Mouse (Mus musculus) heart, postnatal 0 days (tissue): ENCODE results near the gene Lrwd1. TPM values are rescaled to one million over a fixed set of nuclear protein-coding genes. Genes with fewer than 3 reads are reported as not detected.

Experiments
- ATAC-seq: fragments of 200-750 bp; cut with Nextera tagmentation; 2 replicates; pipeline ENCODE4 v1.8.0; 2017; ENCODE audit warnings: low read depth, moderate number of reproducible peaks, moderate library complexity; ENCODE audit not compliant: insufficient read depth
- DNase-seq: peaks from one replicate; pipeline ENCODE4 v3.0.0-alpha.2; 2016; ENCODE audit warnings: low spot score
- H3K27ac ChIP-seq: fragments of 300-500 bp; sonication (generic); 2 replicates; pipeline ENCODE4 v1.5.1; 2014; ENCODE audit warnings: low read depth, mild to moderate bottlenecking
- H3K27me3 ChIP-seq: fragments of 300-500 bp; sonication (generic); 2 replicates; pipeline ENCODE4 v1.6.1; 2014; ENCODE audit warnings: low read length, mixed read lengths; ENCODE audit not compliant: control insufficient read depth, insufficient read depth
- H3K36me3 ChIP-seq: fragments of 300-500 bp; sonication (generic); replicated peaks from 2 replicates; pipeline ENCODE4 v1.6.1; 2014; ENCODE audit warnings: low read length, mixed read lengths; ENCODE audit not compliant: control insufficient read depth, insufficient read depth
- H3K4me1 ChIP-seq: fragments of 300-500 bp; sonication (generic); 2 replicates; pipeline ENCODE4 v1.6.1; 2014; ENCODE audit warnings: antibody characterized with exemption; ENCODE audit not compliant: control insufficient read depth, insufficient read depth
- H3K4me2 ChIP-seq: fragments of 300-500 bp; sonication (generic); 2 replicates; pipeline ENCODE4 v1.6.1; 2014; ENCODE audit warnings: low read depth, mild to moderate bottlenecking, low read length, moderate library complexity
- H3K4me3 ChIP-seq: fragments of 300-500 bp; sonication (generic); 2 replicates; pipeline ENCODE4 v1.5.1; 2014; ENCODE audit warnings: low read depth, low read length
- H3K9ac ChIP-seq: fragments of 300-500 bp; sonication (generic); replicated peaks from 2 replicates; pipeline ENCODE4 v1.6.1; 2014; ENCODE audit warnings: low read depth, low read length, mixed read lengths
- H3K9me3 ChIP-seq: fragments of 300-500 bp; sonication (generic); replicated peaks from 2 replicates; pipeline ENCODE4 v1.6.1; 2016; ENCODE audit warnings: low read length; ENCODE audit not compliant: control insufficient read depth
- CTCF ChIP-seq: IDR thresholded peaks from 2 replicates; pipeline ENCODE4 v1.5.1; 2016; ENCODE audit warnings: antibody characterized with exemption, control low read depth, low read depth
- EP300 ChIP-seq: IDR thresholded peaks from 2 replicates; pipeline ENCODE4 v1.6.1; 2016; ENCODE audit warnings: antibody characterized with exemption, low read depth
- WGBS: fragments of 180-500 bp; shearing (Covaris S2); extraction: QIAGEN DNeasy Blood & Tissue Kit; methylation state at CpG from one replicate; pipeline ENCODE4 v1.1.7; 2014; 5-methylcytosine and 5-hydroxymethylcytosine counted together
- polyA plus RNA-seq: library from polyadenylated mRNA; unstranded; fragments of >200 nt; fragmentation: Nextera tagmentation; extraction: Ambion mirVana; gene quantifications from 2 replicates; pipeline ENCODE4 v1.2.1, GENCODE M21; 2015
- total RNA-seq: library from RNA; depleted of rRNA; stranded (reverse); fragments of >200 nt; gene quantifications from 2 replicates; pipeline ENCODE4 v1.2.3, GENCODE M21; 2014; ENCODE audit warnings: low replicate concordance

The Lrwd1 gene
- total and polyA plus RNA-seq, 2 experiments from 2014 or later: 10.0 to 20.9 TPM

DNA sequence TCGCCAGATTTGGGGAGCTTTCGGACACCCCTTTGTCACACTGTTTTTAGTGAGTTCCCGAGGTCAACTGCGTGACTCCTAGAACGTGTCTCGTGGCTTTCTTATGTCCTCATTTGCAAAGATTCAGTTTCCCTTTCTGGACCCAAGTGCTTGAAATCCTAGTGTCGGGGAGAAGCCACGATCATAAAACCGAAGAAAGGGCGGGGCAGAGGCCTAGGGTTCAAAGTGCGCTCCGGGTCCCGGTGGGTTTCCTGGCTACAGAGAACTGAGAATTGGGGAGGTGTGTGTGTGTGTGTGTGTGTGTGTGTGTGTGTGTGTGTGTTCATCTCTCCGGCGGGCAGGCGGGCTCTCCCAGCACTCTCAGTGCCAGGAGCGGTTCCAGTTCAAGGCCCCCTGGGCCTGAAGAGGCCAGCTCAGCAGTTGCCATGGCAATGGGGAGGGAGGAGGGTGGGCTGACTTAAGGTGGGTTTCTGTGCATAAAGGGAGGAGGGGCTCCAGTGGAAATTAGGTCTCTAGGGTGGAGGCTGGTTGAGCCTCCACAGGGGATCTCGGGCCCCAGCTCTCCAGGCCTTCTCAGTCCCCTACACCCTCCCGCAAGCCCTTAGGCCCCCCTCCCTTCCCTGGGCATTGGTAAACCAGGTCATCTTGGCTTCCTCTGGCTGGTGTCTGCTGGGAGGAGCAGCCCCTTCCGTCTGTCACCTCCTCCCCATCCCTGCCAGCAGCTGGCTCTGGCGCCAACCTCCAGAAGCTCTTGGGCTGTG lies 50.8 kb downstream of the Lrwd1 start:
- ATAC-seq: no peak

DNA sequence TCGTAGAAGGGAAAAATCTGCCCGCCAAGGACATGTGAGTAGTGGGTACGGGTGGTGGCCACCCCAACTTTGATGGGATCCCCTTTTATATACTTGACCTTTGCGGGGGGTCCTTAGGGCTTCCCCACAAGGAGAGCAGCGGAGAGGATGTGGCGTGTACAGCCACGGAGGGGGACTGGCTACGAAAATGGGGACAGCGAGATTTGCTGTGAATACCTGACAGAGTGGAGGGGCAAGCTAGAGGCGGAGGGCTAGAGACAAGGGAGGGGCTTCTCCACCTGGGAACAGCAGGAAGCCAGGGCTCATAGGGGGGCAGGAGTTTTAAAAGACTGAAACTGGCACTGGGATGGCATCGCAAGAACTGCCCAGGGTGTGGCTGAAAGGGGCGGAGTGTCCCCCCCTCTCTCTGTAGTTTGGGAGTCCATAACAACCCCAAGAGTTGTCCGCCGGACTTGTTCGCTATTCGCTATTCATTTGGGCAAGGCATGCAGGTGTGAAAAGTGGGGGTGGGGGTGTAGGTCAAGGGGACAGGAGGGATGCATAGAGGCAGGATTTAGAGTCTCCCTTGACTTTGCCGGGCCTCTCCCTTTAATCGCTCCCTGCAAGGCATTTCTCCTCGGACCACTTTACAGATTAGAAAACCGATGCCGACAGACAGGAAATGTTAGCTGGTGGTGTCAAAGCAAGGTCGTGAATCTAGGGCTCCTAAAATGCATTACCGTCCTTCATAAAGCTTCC lies 51.6 kb downstream of the Lrwd1 start:
- 3% methylated on average over 23 of the region's 23 CpGs for WGBS
- Histone ChIP-seq H3K27ac (no peak overlapping the region), H3K9me3 (no peaks in the 10 kb centered on the region), H3K4me1 (no peaks in the 10 kb centered on the region), H3K9ac (peak overlapping the region; percentile 53), H3K27me3 (peaks cover 20% of the 10 kb centered on the region), H3K4me3 (peak overlapping the region; percentile 55), H3K4me2 (peak overlapping the region; percentile 93), H3K36me3 (no peaks in the 10 kb centered on the region)
- TF ChIP-seq EP300 (no peak), CTCF (no peak)
- ATAC-seq (0 out of 2 replicates have a peak, but pooled peaks have one; percentile 13), DNase-seq (no peak)

More for the DNA sequence above, 50.8 kb downstream of the Lrwd1 start:
- Histone ChIP-seq H3K9ac (no peak overlapping the region), H3K27ac (no peak overlapping the region), H3K27me3 (peaks cover 20% of the 10 kb centered on the region), H3K9me3 (no peaks in the 10 kb centered on the region), H3K36me3 (no peaks in the 10 kb centered on the region), H3K4me2 (peak overlapping the region; percentile 93; the same call in 1 of the 2 replicates), H3K4me1 (no peaks in the 10 kb centered on the region), H3K4me3 (peak overlapping the region; percentile 55; the same call in 1 of the 2 replicates)
- 34% methylated on average over 19 of the region's 21 CpGs for WGBS
- no peak for DNase-seq
- TF ChIP-seq CTCF: no peak
- no peak for TF ChIP-seq EP300

DNA sequence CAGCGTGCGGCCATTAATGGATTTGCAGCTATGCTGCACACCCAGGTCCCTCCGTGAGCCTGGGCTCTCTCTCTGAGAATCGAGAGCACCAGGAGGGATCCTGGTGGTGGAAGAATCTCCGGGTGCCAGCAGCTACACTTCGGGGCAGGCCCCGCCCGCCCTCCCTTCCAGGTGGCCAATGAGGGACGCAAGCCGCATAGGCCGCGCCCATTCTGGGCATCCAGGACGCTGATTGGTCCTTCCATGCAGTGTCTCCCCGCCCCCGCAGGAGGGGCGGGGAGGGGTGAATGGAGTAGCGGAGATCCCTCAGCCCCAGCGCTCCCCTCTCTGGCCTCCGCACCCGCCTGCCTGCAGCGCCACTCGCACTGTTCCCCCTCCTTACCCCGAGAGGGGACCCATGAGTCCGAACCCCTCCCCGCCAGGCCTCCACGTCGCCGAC lies 52.2 kb downstream of the Lrwd1 start, which contains the start of gene Rasa4:
TSS of gene Rasa4 (plus strand) at position 248 of the 439 bp plus-strand sequence.
- Histone ChIP-seq H3K9ac (peak within 1 kb of the TSS; percentile 53), H3K4me1 (no peaks in the 10 kb centered on the region), H3K4me2 (peak within 1 kb of the TSS; percentile 93), H3K27me3 (peaks cover 20% of the 10 kb centered on the region), H3K4me3 (peak within 1 kb of the TSS; percentile 55), H3K9me3 (no peaks in the 10 kb centered on the region), H3K36me3 (no peaks in the 10 kb centered on the region), H3K27ac (no peak within 1 kb of the TSS)
- DNase-seq (peak; percentile 87), ATAC-seq (peak; percentile 99)
- no peak for TF ChIP-seq CTCF
- TF ChIP-seq EP300: no peak
- under 1% methylated on average over 21 of the region's 28 CpGs for WGBS

DNA sequence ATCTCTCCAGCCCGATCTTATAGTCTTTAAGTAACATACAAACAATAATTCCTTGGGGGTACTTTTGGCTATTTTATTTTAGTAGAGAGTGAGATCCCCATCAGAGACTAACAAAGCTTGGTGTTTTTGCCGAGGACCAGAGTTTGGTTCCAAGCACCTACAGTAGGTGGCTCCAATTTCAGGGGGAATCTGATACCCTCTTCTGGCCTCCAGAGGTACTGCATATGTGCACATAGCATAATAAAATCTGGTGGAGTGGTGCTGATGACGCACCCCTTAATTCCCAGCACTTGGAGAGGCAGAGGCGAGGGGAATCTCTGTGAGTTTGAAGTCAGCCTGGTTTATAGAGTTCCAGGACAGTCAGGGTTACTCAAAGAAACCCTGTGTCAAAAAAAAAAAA lies 53.5 kb downstream of the Lrwd1 start:
- ATAC-seq (no peak), DNase-seq (no peak)
- Histone ChIP-seq H3K4me1 (no peaks in the 10 kb centered on the region), H3K4me3 (no peak overlapping the region), H3K27ac (no peak overlapping the region), H3K27me3 (peaks cover 20% of the 10 kb centered on the region), H3K4me2 (no peak overlapping the region), H3K9me3 (no peaks in the 10 kb centered on the region), H3K36me3 (no peaks in the 10 kb centered on the region), H3K9ac (no peak overlapping the region)
- TF ChIP-seq EP300: no peak
- TF ChIP-seq CTCF: no peak
- 76% methylated on average over 4 of the region's 4 CpGs for WGBS

DNA sequence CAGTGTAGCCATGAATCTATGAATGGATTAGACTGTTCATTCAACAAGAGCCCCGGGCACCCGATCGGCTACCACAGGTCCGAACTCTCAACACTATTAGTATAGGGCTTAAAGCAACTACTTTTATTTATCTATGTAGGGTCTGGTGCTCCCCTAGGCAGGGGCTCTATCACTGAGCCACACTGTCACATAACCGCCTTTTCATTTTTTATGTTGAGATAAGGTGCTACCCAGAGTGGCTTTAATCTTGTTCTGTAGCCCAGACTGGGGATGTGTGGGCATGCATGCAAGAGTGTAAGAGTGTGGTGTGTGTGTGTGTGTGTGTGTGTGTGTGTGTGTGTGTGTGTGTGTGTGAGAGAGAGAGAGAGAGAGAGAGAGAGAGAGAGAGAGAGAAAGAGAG lies 57.7 kb downstream of the Lrwd1 start:
- H3K4me1 ChIP-seq: no peaks in the 10 kb centered on the region

More for the DNA sequence above, 57.7 kb downstream of the Lrwd1 start:
- Histone ChIP-seq H3K36me3 (no peaks in the 10 kb centered on the region), H3K9ac (no peak overlapping the region), H3K4me2 (no peak overlapping the region), H3K9me3 (no peaks in the 10 kb centered on the region), H3K4me3 (no peak overlapping the region), H3K27ac (no peak overlapping the region), H3K27me3 (no peaks in the 10 kb centered on the region)
- TF ChIP-seq EP300 (no peak), CTCF (no peak)
- 87% methylated on average over 5 of the region's 5 CpGs for WGBS
- no peak for DNase-seq
- ATAC-seq: no peak
